Mouse (Mus musculus): ENCODE measurements around the gene Cdr2l. TPM values are rescaled to one million over a fixed set of nuclear protein-coding genes. Genes with fewer than 3 reads are reported as not detected.
"Not testable (repeated sequence)": the region's sequence is repeated elsewhere in the genome, so short reads cannot be mapped to it uniquely, and the experiment has no call there.

The Cdr2l gene
- total RNA-seq, 2 experiments from 2014 or later, result not detected

- ATAC-seq (replicated peaks; ENCODE audit: low FRiP score, low TSS enrichment, poor library complexity, severe bottlenecking), result peak; percentile 86
These were observed 14.2 kb upstream of the Cdr2l start, which contains the start of gene Hid1 for GRCm38 (mm10) chr11:115367395-115367944. Hid1 (minus strand) TSS chr11:115367756.

GRCm38 (mm10) chr11:115370368-115370767 is 11.3 kb upstream of the Cdr2l start:
- 0 out of 2 replicates have a peak, but pooled peaks have one; percentile 28 for ATAC-seq (replicated peaks; ENCODE audit: low FRiP score, low TSS enrichment, poor library complexity, severe bottlenecking)

- no peak for ATAC-seq (replicated peaks; ENCODE audit: low FRiP score, low TSS enrichment, poor library complexity, severe bottlenecking)
These were observed 10.4 kb upstream of the Cdr2l start for GRCm38 (mm10) chr11:115371354-115371753.

- ATAC-seq (replicated peaks; ENCODE audit: low FRiP score, low TSS enrichment, poor library complexity, severe bottlenecking), result no peak
These were observed 9.7 kb upstream of the Cdr2l start for GRCm38 (mm10) chr11:115372015-115372414.

GRCm38 (mm10) chr11:115372737-115373136 is 9.0 kb upstream of the Cdr2l start:
- ATAC-seq (replicated peaks; ENCODE audit: low FRiP score, low TSS enrichment, poor library complexity, severe bottlenecking), result no peak

- ATAC-seq (replicated peaks; ENCODE audit: low FRiP score, low TSS enrichment, poor library complexity, severe bottlenecking), result peak; percentile 62
These were observed 7.7 kb upstream of the Cdr2l start for GRCm38 (mm10) chr11:115373805-115374694.

- ATAC-seq (replicated peaks; ENCODE audit: low FRiP score, low TSS enrichment, poor library complexity, severe bottlenecking), result no peak
These were observed 6.9 kb upstream of the Cdr2l start for GRCm38 (mm10) chr11:115374695-115375425.

- ATAC-seq (replicated peaks; ENCODE audit: low FRiP score, low TSS enrichment, poor library complexity, severe bottlenecking), result no peak
These were observed 5.0 kb upstream of the Cdr2l start for GRCm38 (mm10) chr11:115376722-115377121.

GRCm38 (mm10) chr11:115377254-115377653 is 4.5 kb upstream of the Cdr2l start:
- ATAC-seq (replicated peaks; ENCODE audit: low FRiP score, low TSS enrichment, poor library complexity, severe bottlenecking), result no peak

GRCm38 (mm10) chr11:115377854-115378253 is 3.9 kb upstream of the Cdr2l start:
- ATAC-seq (replicated peaks; ENCODE audit: low FRiP score, low TSS enrichment, poor library complexity, severe bottlenecking), result no peak

GRCm38 (mm10) chr11:115381276-115381675 is 440 bp upstream of the Cdr2l start:
- no peak for ATAC-seq (replicated peaks; ENCODE audit: low FRiP score, low TSS enrichment, poor library complexity, severe bottlenecking)

- ATAC-seq (replicated peaks; ENCODE audit: low FRiP score, low TSS enrichment, poor library complexity, severe bottlenecking), result no peak
These were observed 1.2 kb downstream of the Cdr2l start for GRCm38 (mm10) chr11:115382891-115383290.

GRCm38 (mm10) chr11:115383701-115384474 is 2.2 kb downstream of the Cdr2l start:
- ATAC-seq (replicated peaks; ENCODE audit: low FRiP score, low TSS enrichment, poor library complexity, severe bottlenecking), result no peak

- no peak for ATAC-seq (replicated peaks; ENCODE audit: low FRiP score, low TSS enrichment, poor library complexity, severe bottlenecking)
These were observed 2.9 kb downstream of the Cdr2l start for GRCm38 (mm10) chr11:115384587-115384986.

GRCm38 (mm10) chr11:115386859-115387258 is 5.1 kb downstream of the Cdr2l start:
- ATAC-seq (replicated peaks; ENCODE audit: low FRiP score, low TSS enrichment, poor library complexity, severe bottlenecking), result not testable (repeated sequence)

GRCm38 (mm10) chr11:115391358-115391757 is 9.6 kb downstream of the Cdr2l start:
- no peak for ATAC-seq (replicated peaks; ENCODE audit: low FRiP score, low TSS enrichment, poor library complexity, severe bottlenecking)

- ATAC-seq (replicated peaks; ENCODE audit: low FRiP score, low TSS enrichment, poor library complexity, severe bottlenecking), result 0 out of 2 replicates have a peak, but pooled peaks have one; percentile 17
These were observed 12.1 kb downstream of the Cdr2l start for GRCm38 (mm10) chr11:115393721-115394325.

- no peak for ATAC-seq (replicated peaks; ENCODE audit: low FRiP score, low TSS enrichment, poor library complexity, severe bottlenecking)
These were observed 16.4 kb downstream of the Cdr2l start for GRCm38 (mm10) chr11:115398085-115398484.

- ATAC-seq (replicated peaks; ENCODE audit: low FRiP score, low TSS enrichment, poor library complexity, severe bottlenecking), result no peak
These were observed 18.4 kb downstream of the Cdr2l start for GRCm38 (mm10) chr11:115400126-115400525.

Measured in megakaryocyte-erythroid progenitor cell, adult 5-6 weeks (primary cell).